Mouse (Mus musculus) kidney, adult 11 months (tissue): ENCODE results near the gene Mecr.

Experiments used
- DNase-seq: peaks from one replicate; pipeline ENCODE4 v3.0.0; 2022

Mecr gene

DNA sequence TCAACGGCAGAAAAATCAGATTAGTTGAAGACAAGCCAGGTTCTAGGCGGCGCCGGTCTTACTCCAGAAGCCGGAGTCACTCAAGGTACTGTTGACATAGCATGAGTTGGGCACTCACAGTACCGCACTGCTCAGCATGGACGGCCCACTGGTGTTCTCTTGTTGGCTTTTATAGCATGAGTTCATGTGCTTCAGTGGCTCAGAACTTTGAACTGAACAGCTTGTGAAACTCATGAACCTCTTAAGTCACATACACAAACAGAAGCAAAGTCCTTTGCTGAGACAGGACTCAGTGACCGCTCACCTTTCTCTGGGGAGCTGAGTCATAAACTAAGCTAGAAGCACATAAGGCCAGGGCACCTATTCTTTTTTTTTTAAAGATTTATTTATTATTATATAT is 54.5 kb downstream of the Mecr start:
- DNase-seq, result peak; percentile 83

DNA sequence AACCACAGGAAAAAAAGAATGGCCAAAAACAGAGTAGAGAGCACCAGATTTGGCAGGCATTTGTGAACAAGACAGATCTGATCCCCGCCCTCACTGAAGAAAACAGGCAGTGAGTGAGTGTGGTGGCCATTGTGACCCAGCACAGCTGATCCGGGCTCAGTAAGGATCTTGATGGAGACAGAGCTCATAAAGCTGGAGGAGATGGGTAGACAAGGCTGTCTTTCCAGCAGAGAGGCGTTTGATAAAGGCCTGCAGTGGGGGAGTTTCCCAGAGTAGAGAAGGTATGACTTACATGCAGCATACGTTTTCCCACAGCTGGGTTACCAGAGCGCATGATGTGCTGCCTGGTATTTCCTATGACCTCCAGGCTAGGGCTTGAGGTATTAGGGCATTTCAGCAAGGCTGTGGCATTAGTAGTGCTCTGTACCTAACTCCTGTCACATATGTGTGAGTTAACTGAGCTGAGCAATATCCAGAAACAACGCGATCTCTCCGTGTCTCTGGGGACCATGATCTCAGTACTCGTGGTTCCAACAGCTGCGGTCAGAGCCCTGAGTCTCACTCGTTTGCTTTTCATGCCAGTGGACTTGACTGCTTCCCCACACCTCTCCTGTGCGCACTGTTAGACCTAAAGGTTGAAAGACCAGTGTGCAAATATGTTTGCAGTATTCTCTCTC is 55.4 kb downstream of the Mecr start:
- no peak for DNase-seq

DNA sequence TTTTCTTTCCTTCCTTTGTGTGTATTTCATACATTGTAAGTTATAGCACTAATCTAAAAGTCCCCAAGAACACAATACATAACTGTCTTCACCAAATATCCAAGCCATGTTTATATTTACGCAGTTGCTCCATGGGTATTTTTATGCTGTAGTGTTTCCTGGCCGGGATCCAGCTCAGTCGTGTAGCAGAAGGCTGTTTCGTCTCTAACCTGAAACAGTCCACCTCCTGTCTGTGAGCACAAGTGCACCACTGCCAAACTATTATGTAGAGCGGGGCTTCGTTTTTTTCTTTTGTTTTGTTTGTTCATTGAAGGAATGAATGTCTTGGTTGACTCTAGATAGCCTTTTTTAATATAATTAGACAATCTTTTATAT is 55.9 kb downstream of the Mecr start:
- DNase-seq, result no peak

DNA sequence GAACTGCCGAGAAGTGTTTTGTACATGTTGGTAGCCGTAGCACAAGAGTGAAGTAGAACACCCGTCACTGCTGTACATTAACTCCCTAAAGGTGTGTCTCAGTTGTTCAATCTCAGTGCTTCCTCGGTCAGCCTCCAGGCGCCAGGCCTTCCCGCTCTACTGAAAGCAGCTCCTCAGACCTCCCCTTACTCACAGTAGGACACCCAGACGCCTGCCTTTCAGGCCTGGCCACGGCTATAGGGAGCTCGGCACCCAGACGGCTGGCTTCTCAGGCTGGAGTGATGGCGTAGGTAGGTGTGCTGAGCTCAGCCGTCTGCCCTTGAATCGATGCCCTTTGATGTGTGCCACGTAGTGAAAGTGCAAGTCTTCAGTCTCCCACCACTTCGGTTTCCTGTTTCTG is 57.8 kb downstream of the Mecr start:
- DNase-seq, result no peak

DNA sequence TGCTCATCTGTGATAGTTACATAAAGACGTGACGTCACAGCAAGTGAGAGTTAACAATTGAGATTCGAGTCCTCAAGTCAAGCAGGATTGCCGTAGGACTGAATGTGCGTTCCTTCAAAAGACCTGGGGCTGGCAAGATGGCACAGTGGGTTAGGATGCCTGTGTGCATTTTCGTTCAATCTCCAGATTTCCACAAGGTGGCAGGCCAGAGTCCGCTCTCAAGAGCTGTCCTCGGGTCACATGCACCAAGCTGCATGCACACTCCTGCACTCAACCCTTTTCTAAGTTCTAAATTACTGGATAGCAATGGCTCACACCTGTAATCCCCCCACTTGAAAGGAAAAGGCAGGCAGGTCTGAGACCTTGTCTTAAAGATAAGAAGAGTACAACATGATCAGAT is 61.2 kb downstream of the Mecr start:
- DNase-seq, result no peak

DNA sequence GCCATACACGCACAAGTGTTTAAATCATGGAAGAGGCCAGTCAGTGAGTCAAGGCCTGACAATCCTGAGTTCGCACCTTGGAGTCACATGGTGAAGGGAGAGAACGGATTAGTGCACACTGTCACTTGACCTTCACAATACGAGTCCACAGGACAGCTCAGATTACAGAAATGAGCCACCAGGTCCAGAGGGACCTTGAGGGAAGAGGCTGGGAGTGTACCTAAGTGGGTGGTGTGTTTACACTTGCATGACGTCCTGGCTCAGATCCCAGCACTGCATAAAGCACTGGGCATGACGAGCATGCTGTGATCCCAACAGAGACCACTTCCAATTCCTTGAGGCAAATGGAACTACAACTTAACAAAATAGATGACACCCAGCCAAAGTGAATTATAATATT is 63.2 kb downstream of the Mecr start:
- no peak for DNase-seq

DNA sequence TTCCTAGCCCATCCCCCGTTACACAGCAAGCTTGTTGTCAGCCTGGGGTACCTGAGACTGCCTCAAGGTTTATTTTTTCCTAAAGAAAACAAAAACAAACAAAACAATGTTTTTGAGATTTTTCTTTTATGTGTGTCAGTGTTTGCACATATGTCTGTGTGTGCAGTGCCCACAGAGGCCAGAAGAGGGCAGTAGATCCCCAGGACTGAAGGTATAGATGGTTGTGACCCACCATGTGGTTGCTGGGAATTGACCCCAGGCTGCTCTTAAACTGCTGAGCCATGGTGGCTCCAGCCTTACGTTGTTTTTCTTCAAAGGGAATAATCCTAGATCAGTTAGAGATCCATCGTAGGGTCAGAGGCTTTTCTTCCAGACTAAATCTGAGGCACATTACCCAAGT is 64.6 kb downstream of the Mecr start:
- DNase-seq, result no peak

DNA sequence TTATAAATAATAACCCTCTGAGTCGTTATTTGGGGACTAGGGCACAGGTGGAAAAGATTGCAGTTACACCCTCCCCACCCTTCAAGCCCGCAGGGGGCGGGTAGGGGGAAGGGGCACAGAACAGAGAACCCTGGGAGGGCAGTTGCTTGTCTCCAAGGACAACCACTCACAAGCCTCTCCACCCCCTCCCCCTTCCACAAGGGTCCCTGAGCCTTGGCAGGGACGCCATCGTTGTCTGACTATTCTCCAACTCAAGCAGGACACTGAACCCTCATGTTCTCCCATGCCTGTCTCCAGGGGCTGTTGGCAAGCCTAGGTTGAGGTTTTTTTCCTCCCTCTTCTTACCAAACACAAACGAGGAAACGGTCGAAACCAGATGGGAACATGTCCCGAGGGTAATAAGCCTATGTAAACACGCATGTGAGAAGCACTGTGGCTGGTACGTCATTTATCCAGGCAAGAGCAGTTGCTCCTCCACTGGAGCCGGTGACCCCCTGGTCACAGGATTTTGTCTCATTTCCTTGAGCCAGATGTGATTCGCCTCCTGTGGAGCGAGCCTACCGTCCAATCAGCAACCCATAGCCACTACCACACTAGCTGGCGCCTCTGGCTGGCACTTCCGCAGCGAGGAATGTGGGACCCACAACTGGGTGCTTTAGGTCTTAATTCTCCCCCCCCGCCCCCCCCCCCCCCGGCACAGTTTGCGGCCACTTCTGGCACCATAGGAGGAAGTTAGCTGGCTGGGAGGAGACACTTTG is 67.1 kb downstream of the Mecr start:
- no peak for DNase-seq

DNA sequence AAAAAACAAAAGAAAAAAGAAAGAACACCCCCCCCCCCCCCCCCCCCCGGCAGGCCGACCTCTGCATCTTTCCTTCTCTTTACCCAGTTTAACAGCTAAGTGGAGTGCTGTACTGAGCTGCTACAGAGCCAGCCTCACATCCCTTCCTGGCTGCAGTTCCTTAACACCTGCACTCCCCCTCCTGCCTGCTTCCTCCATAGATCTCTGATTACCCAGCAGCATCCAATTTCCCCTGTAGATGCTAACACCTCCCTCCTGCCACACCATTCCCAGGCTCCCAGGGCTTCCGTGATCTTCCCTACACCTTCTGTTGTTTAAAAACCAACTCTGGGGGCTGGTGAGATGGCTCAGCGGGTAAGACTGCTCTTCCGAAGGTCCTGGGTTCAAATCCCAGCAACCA is 68.3 kb downstream of the Mecr start:
- no peak for DNase-seq

DNA sequence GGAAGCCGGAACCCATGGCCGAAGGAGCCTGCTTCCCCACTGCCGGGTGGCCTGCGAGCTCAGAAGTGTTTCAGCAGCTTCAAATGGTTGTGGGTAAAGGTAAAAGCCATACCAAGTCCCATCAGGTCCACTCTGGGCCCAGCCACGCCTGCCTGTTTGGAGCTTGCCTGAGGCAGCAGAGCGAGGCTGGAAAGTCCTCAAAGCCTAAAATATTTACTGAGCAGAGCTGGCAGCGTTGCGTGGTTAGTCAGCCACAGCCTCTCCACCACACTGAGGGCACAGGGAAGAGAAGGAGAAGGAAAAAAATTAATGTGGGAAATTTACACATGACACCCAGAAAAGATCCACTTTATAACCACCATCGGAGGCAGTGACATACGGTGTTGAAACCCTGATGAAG is 70.3 kb downstream of the Mecr start:
- no peak for DNase-seq

DNA sequence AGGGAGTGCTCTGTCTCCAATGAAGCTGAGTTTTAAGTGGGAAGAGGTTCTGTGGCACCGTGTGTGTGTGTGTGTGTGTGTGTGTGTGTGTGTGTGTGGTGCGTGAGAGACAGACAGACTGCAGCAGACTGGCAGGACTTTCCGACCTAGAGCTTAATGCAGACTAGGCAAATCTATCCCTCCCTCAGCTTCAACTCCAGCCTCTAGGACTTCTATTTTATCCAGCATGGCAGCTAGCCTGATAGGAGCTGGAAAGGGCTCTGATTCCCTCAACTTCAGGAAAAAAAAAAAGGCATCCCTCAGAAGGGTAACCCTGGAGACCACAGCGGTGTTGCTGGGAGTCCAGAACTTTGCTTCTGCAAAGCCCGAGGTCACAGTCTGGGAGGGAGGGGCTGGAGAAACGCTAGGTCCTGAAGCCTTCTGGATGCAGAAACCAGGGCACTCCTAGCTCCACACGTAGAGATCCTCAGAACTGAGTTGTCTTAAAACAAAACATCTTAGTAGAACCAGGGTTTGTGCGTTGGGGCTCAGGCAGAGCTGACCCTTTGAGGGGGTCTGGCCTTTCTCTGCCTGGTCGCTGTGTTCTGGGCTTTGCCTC is 70.9 kb downstream of the Mecr start:
- no peak for DNase-seq

DNA sequence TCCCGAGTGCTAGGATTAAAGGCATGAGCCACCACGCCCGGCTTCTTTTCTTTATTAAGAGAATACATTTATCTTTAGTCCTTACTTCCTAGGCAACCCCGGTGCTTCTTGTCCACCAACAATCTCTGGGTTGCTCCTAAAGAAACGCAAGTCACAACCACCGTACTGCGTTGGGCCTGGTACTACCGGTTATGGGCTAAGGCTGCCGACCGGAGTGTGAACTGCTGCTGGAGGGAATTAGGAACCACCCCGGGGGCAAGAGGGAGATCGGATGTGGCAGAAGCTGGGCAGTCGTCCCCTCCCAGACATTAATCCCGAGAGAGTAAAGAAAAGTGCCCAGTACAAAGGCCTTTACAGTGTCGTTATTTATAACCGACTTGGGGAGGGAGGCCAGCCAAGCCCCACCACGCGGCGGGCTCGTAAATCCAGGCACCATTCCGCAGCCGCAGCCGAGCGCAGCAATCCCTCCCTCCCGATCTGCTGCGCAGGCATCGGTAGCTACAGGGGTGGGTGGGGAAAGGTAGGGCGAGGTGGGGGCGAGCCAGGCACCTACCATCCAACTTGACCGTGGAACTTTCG is 71.7 kb downstream of the Mecr start:
- peak; percentile 69 for DNase-seq

DNA sequence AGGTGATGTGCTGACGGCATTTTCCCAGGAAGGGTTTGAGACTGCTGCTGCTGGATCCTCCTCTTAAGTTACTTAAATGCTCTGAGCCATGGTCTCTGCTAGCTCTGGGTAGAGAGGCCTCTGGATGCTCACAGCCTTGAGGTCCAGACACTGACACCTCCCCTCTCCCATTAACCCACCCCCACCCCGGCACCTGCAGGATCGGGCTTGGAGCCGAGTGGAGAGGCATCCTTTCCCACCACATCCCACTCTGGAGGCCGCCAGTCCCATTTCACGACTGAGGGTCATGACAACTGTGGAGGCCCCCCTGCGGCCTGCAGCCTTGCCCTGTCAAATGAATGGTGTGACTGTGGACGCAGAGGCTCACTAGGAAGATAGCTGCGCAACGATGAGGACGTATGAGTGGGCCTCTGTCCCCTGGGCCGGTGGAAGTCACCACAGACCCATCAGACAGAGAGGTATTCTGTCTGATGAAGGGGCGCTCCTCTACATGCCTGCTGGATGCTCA is 72.6 kb downstream of the Mecr start:
- no peak for DNase-seq

DNA sequence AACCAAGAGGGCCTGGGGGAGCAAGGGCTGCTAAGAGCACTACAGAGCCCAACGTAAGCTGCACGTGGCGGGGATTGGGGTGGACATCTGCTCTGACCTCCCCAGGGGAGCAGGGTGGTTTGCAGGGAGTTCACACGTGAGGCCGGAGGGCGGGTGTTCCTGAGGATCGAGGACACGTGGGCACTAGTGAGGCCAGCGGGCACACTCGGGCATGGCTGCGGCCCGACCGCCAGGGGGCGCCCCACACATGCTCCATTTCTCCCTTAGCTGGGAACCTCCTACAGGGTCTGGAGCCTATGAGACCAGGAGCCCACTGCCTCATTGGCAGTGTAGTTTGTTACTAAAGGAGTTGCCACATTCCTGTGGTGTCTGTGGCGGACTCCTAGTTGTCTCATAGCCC is 73.2 kb downstream of the Mecr start:
- DNase-seq, result peak; percentile 92

DNA sequence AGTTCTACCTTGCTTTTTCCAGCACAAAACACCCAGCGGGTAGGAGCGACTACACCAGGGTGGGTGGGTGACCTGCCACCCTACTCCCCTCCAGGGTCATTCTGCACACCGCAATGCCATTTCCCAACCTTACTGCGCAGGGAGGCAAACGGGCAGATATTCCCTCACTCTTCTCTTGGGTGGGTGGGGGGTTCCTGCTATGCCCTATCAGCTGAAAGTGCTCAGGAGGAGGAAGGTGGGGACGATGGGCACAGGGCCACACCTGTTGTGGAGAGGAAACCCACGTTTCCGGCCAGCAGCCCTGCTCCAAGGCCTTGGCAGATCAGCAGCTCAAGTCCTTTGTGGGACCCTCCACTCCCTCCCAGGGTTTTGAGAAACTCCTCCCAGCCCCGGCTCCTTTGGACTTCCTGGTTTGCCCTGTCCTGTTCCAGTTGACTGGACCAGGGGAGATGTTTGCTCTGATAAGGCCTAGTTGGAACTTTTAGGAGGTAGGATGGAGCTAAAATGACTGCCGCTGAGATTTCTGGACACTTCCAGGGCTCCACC is 73.8 kb downstream of the Mecr start:
- no peak for DNase-seq
